Mouse (Mus musculus) ES-CJ7 (cell line): Measurements from ENCODE around the gene Cypt12.

Experiments
- DNase-seq: peaks from one replicate; pipeline ENCODE4 v3.0.0; 2011; ENCODE audit warnings: low read depth, low spot score

Cypt12 gene

DNA sequence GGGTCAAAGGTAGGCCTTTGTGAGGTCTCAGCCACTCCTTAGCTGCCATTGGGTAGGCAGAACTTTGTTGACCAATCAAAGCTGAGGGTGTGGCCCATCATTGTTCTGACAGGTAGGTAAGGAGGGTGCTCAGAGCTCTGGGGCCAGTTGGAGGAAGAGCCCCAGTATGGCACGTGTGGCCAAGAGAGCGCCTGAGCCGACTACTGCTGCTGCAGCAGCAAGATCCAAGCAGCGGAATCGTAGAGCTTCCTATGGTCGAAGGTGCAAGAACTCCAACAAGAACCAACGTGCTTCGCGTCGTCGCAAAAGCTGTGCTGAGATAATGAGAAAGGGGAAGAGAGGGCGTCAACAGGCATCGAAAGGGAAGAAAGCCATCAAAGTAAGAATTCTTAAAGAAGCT is at the start of gene Cypt12:
TSS of gene Cypt12 (plus strand) at position 112 of the 400 bp plus-strand sequence.
- DNase-seq = no peak

DNA sequence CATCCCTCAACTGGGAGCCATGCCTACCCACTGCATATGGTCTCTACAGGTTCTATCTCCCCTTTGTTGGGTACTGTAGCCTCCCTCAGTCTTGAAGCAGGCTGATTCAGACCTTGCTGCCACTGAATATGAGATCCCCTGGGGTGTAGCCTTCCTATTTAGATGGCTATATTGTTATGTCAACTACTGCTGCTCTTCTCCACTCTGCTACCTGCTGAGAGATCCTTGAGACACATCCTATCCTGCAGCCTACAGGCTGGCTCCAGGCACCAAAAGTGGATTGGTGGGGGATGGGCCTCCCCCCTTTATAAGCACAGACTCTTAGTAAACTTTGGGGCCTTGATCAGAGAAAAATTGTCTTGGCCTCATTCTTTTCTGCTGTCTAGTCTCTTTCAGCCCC is 34.4 kb upstream of the Cypt12 start:
- peak; percentile 64 for DNase-seq

DNA sequence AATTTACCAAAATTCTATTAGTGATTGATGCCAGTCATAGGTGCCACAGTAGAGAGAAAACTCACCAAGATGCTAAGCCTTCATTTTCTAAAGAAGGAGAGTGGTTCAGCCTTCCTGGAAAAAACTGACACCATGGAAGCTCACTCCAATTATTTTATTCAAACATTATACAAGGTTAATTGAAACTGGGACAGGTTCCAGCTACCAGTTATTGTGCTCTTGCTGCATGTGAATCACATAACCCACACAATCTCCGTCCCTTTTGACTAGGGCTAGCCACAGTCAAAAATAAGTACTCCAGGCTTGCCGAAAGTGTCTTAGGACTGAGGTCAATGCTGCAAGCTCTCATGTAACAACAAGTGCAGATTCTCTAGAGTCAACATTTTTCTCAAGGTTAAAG is 8.0 kb upstream of the Cypt12 start:
- DNase-seq = no peak
